In genomic region chr11:116532810-116533338, GRCm38 (mm10) we compare ENCODE assay signal across 8 mouse cellular contexts. TPM values are rescaled to one million over a fixed set of nuclear protein-coding genes. Genes with fewer than 3 reads are reported as not detected.
DNase-seq lines count a peak whose midpoint lies in the region; ATAC-seq lines count a peak whose summit lies in the region.

No protein-coding gene starts in this region.

- H3K4me1 ChIP-seq in intestine, embryonic 15.5 days (replicated peaks): peaks cover 34% of the 10 kb centered on the region
- peaks cover 69% of the 10 kb centered on the region for H3K4me1 ChIP-seq in liver, embryonic 16.5 days (ENCODE audit: control insufficient read depth, low read depth, low read length)
- peaks cover 27% of the 10 kb centered on the region for H3K4me1 ChIP-seq in neural tube, embryonic 14.5 days (ENCODE audit: control insufficient read depth, insufficient read depth, low read length)

- peak overlapping the region; percentile 49 for H3K9ac ChIP-seq in intestine, embryonic 15.5 days
- peak overlapping the region; percentile 96 for H3K9ac ChIP-seq in liver, embryonic 16.5 days (ENCODE audit: low read depth, low read length)
- H3K9ac ChIP-seq in neural tube, embryonic 14.5 days (replicated peaks; ENCODE audit: low read depth, low read length): peak overlapping the region; percentile 37; the same call in 1 of the 2 replicates

- H3K27me3 ChIP-seq in intestine, embryonic 15.5 days (replicated peaks): peaks cover 35% of the 10 kb centered on the region
- H3K27me3 ChIP-seq in liver, embryonic 16.5 days (ENCODE audit: control insufficient read depth, insufficient read depth, low read depth, low read length): peaks cover 35% of the 10 kb centered on the region
- H3K27me3 ChIP-seq in neural tube, embryonic 14.5 days (ENCODE audit: control insufficient read depth, insufficient read depth, low read length): peaks cover 34% of the 10 kb centered on the region

- H3K4me3 ChIP-seq in intestine, embryonic 15.5 days (replicated peaks): peak overlapping the region; percentile 51
- H3K4me3 ChIP-seq in liver, embryonic 16.5 days (ENCODE audit: low read depth, low read length): peak overlapping the region; percentile 81
- peak overlapping the region; percentile 35 for H3K4me3 ChIP-seq in neural tube, embryonic 14.5 days (ENCODE audit: low read depth, low read length)

- H3K4me2 ChIP-seq in intestine, embryonic 15.5 days (replicated peaks): peak overlapping the region; percentile 95
- H3K4me2 ChIP-seq in liver, embryonic 16.5 days (ENCODE audit: low read depth, low read length): peak overlapping the region; percentile 98
- H3K4me2 ChIP-seq in neural tube, embryonic 14.5 days (ENCODE audit: low read depth, low read length): peak overlapping the region; percentile 78

- H3K27ac ChIP-seq in intestine, embryonic 15.5 days: 0 out of 2 replicates have a peak overlapping the region, but pooled peaks have one; percentile 23
- H3K27ac ChIP-seq in liver, embryonic 16.5 days (ENCODE audit: low read length): peak overlapping the region; percentile 99
- H3K27ac ChIP-seq in neural tube, embryonic 14.5 days (ENCODE audit: low read depth, low read length): no peak overlapping the region

- WGBS in intestine, embryonic 15.5 days: under 1% methylated on average over 50 of the region's 50 CpGs
- WGBS in liver, embryonic 16.5 days (ENCODE audit: insufficient replicate concordance): under 1% methylated on average over 50 of the region's 50 CpGs
- WGBS in neural tube, embryonic 14.5 days: under 1% methylated on average over 50 of the region's 50 CpGs

- peak; percentile 46 for DNase-seq in right cerebral cortex, adult 18-20 months
- DNase-seq in right cerebral cortex, postnatal 25 days: no peak
- peak; percentile 74 for DNase-seq in embryo, embryonic 10.5 days (ENCODE audit: low spot score)
- peak; percentile 47 for DNase-seq in urinary bladder, postnatal 10 days (ENCODE audit: low spot score)

- ATAC-seq in granulocyte monocyte progenitor cell, adult 5-6 weeks (replicated peaks; ENCODE audit: poor library complexity, severe bottlenecking): peak; percentile 33
- peak; percentile 70 for ATAC-seq in intestine, embryonic 15.5 days
- peak; percentile 58 for ATAC-seq in liver, embryonic 16.5 days (ENCODE audit: low read depth)
- 0 out of 2 replicates have a peak, but pooled peaks have one; percentile 12 for ATAC-seq in neural tube, embryonic 14.5 days (ENCODE audit: low read depth)

- no peaks in the 10 kb centered on the region for H3K9me3 ChIP-seq in intestine, embryonic 15.5 days
- H3K9me3 ChIP-seq in liver, embryonic 16.5 days (replicated peaks; ENCODE audit: control insufficient read depth, low read length): no peaks in the 10 kb centered on the region
- no peaks in the 10 kb centered on the region for H3K9me3 ChIP-seq in neural tube, embryonic 14.5 days (ENCODE audit: control insufficient read depth, low read length)

- no peaks in the 10 kb centered on the region for H3K36me3 ChIP-seq in intestine, embryonic 15.5 days
- H3K36me3 ChIP-seq in liver, embryonic 16.5 days (ENCODE audit: control insufficient read depth, insufficient read depth): peaks cover 6% of the 10 kb centered on the region
- H3K36me3 ChIP-seq in neural tube, embryonic 14.5 days (ENCODE audit: control insufficient read depth, insufficient read depth, low read length): 0 out of 2 replicates have a peak, but pooled peaks cover 4% of the 10 kb centered on the region

RNA-seq across cellular contexts. Expression of gene Sphk1, which starts 2.1 kb away (rescaled TPM):
- total RNA-seq in granulocyte monocyte progenitor cell, adult 5-6 weeks (2014; fragmentation: Nextera tagmentation): not detected in 2 replicates
- not detected in 2 replicates for total RNA-seq in granulocyte monocyte progenitor cell, adult 5-6 weeks (2017)
- polyA plus RNA-seq in intestine, embryonic 15.5 days (2015; fragmentation: Nextera tagmentation; extraction: Ambion mirVana): 5.4 and 6.4 TPM in 2 replicates
- 23.7 and 24.3 TPM in 2 replicates for polyA plus RNA-seq in liver, embryonic 16.5 days (2015; fragmentation: Nextera tagmentation; extraction: Ambion mirVana)
- polyA plus RNA-seq in neural tube, embryonic 14.5 days (2014; fragmentation: Nextera tagmentation; extraction: Ambion mirVana): 0.54 and 3.6 TPM in 2 replicates

RNA-seq across cellular contexts. Expression of gene Prpsap1, which starts 38.9 kb away (rescaled TPM):
- 79.6 and 83.4 TPM in 2 replicates for total RNA-seq in granulocyte monocyte progenitor cell, adult 5-6 weeks (2014; fragmentation: Nextera tagmentation)
- 26.0 and 53.2 TPM in 2 replicates for total RNA-seq in granulocyte monocyte progenitor cell, adult 5-6 weeks (2017)
- polyA plus RNA-seq in intestine, embryonic 15.5 days (2015; fragmentation: Nextera tagmentation; extraction: Ambion mirVana): 210 and 225 TPM in 2 replicates
- polyA plus RNA-seq in liver, embryonic 16.5 days (2015; fragmentation: Nextera tagmentation; extraction: Ambion mirVana): 47.6 and 47.9 TPM in 2 replicates
- 171 and 179 TPM in 2 replicates for polyA plus RNA-seq in neural tube, embryonic 14.5 days (2014; fragmentation: Nextera tagmentation; extraction: Ambion mirVana)

RNA-seq across cellular contexts. Expression of gene Ube2o, which starts 48.4 kb away (rescaled TPM):
- total RNA-seq in granulocyte monocyte progenitor cell, adult 5-6 weeks (2014; fragmentation: Nextera tagmentation): 5.2 and 6.8 TPM in 2 replicates
- total RNA-seq in granulocyte monocyte progenitor cell, adult 5-6 weeks (2017): 5.4 and 6.6 TPM in 2 replicates
- 8.4 and 8.8 TPM in 2 replicates for polyA plus RNA-seq in intestine, embryonic 15.5 days (2015; fragmentation: Nextera tagmentation; extraction: Ambion mirVana)
- 15.1 and 18.1 TPM in 2 replicates for polyA plus RNA-seq in liver, embryonic 16.5 days (2015; fragmentation: Nextera tagmentation; extraction: Ambion mirVana)
- polyA plus RNA-seq in neural tube, embryonic 14.5 days (2014; fragmentation: Nextera tagmentation; extraction: Ambion mirVana): 26.2 and 30.2 TPM in 2 replicates

RNA-seq across cellular contexts. Expression of gene Aanat, which starts 53.4 kb away (rescaled TPM):
- total RNA-seq in granulocyte monocyte progenitor cell, adult 5-6 weeks (2014; fragmentation: Nextera tagmentation): not detected in 2 replicates
- not detected in 2 replicates for total RNA-seq in granulocyte monocyte progenitor cell, adult 5-6 weeks (2017)
- polyA plus RNA-seq in intestine, embryonic 15.5 days (2015; fragmentation: Nextera tagmentation; extraction: Ambion mirVana): not detected in 2 replicates
- not detected in 2 replicates for polyA plus RNA-seq in liver, embryonic 16.5 days (2015; fragmentation: Nextera tagmentation; extraction: Ambion mirVana)
- 0.26 and 0.40 TPM in 2 replicates for polyA plus RNA-seq in neural tube, embryonic 14.5 days (2014; fragmentation: Nextera tagmentation; extraction: Ambion mirVana)

Comparison
In these comparisons a context has a peak if more than half of its experiments do, and no peak if none do; other contexts are left out.
1. ATAC-seq: peak in every context shown above with its lines; median percentile 70 in intestine, embryonic 15.5 days; 58 in liver, embryonic 16.5 days; 33 in granulocyte monocyte progenitor cell, adult 5-6 weeks; 12 in neural tube, embryonic 14.5 days.
2. H3K9ac ChIP-seq: peak in every context shown above with its lines; median percentile 96 in liver, embryonic 16.5 days; 49 in intestine, embryonic 15.5 days; 37 in neural tube, embryonic 14.5 days.